Mouse (Mus musculus) liver, postnatal 0 days (tissue): Measurements from ENCODE around the gene Pik3cd. TPM values are rescaled to one million over a fixed set of nuclear protein-coding genes. Genes with fewer than 3 reads are reported as not detected.

Experiments
- ATAC-seq: fragments of 200-750 bp; cut with Nextera tagmentation; 2 replicates; pipeline ENCODE4 v1.8.0; 2017; ENCODE audit warnings: mild to moderate bottlenecking, moderate library complexity
- DNase-seq: peaks from one replicate; pipeline ENCODE4 v3.0.0-alpha.2; 2016
- H3K27ac ChIP-seq: fragments of 300-500 bp; sonication (generic); 2 replicates; pipeline ENCODE4 v1.5.1; 2014; ENCODE audit warnings: antibody characterized with exemption, moderate library complexity, mild to moderate bottlenecking, low read depth
- H3K27me3 ChIP-seq: fragments of 300-500 bp; sonication (generic); 2 replicates; pipeline ENCODE4 v1.6.1; 2014; ENCODE audit warnings: low read length, control low read depth, mixed read lengths; ENCODE audit not compliant: insufficient read depth
- H3K36me3 ChIP-seq: fragments of 300-500 bp; sonication (generic); replicated peaks from 2 replicates; pipeline ENCODE4 v1.6.1; 2014; ENCODE audit warnings: mild to moderate bottlenecking, control low read depth, low read length, moderate library complexity, mixed read lengths; ENCODE audit not compliant: insufficient read depth
- H3K4me1 ChIP-seq: fragments of 300-500 bp; sonication (generic); 2 replicates; pipeline ENCODE4 v1.6.1; 2014; ENCODE audit warnings: antibody characterized with exemption, mild to moderate bottlenecking, control low read depth; ENCODE audit not compliant: insufficient read depth
- H3K4me2 ChIP-seq: fragments of 300-500 bp; sonication (generic); 2 replicates; pipeline ENCODE4 v1.6.1; 2014; ENCODE audit warnings: low read depth, mild to moderate bottlenecking, low read length, moderate library complexity, mixed read lengths
- H3K4me3 ChIP-seq: fragments of 300-500 bp; sonication (generic); 2 replicates; pipeline ENCODE4 v1.5.1; 2014; ENCODE audit warnings: low read depth, low read length
- H3K9ac ChIP-seq: fragments of 300-500 bp; sonication (generic); replicated peaks from 2 replicates; pipeline ENCODE4 v1.6.1; 2014; ENCODE audit warnings: mild to moderate bottlenecking, moderate library complexity
- H3K9me3 ChIP-seq: fragments of 300-500 bp; sonication (generic); 2 replicates; pipeline ENCODE4 v1.6.1; 2016; ENCODE audit warnings: mild to moderate bottlenecking, control low read depth, low read length, mixed read lengths
- CTCF ChIP-seq: sonication (generic); IDR thresholded peaks from 2 replicates; pipeline ENCODE4 v1.5.1; 2016; ENCODE audit warnings: antibody characterized with exemption, low read depth
- EP300 ChIP-seq: IDR thresholded peaks from 2 replicates; pipeline ENCODE4 v1.6.1; 2016; ENCODE audit warnings: antibody characterized with exemption, low read depth, mild to moderate bottlenecking
- WGBS: fragments of 180-500 bp; shearing (Covaris S2); extraction: QIAGEN DNeasy Blood & Tissue Kit; methylation state at CpG from one replicate; pipeline ENCODE4 v1.1.7; 2014; ENCODE audit not compliant: insufficient replicate concordance; 5-methylcytosine and 5-hydroxymethylcytosine counted together
- polyA plus RNA-seq: library from polyadenylated mRNA; unstranded; fragments of >200 nt; fragmentation: Nextera tagmentation; extraction: Ambion mirVana; gene quantifications from 2 replicates; pipeline ENCODE4 v1.2.1, GENCODE M21; 2015

Gene Pik3cd
- polyA plus RNA-seq, 1 experiment from 2014 or later: 7.8 TPM

DNA sequence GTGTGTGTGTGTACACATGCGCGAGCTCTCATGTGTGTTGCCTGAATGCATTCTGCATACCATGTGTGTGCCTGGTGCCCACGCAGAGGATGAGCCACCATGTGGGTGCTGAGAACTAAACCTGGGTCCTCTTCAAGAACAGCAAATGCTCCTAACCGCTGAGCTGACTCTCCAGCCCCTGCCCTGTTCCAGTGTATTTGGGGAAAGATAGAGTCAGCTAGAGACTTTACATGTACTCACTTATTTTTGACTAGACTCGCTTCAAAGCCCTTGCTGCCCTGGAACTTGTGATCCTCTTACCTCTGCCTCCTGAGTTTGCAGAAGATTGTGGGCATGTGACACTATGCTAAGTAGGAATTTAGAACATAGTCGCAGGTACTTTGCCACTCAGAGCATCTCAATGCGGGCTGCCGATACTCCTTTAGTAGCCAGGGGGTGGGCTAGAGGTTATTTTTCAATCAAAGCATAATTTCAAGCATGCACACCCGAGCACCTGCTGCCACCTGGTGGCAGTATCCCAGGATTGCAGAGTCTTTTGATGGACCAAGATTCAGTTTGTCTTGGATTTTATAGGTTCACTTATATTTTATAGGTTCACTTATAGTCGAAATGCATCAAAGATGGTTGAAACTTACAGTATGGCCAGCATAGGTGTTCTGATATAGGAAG, 90.9 kb downstream of the Pik3cd start:
- Histone ChIP-seq H3K27me3 (no peaks in the 10 kb centered on the region), H3K4me3 (no peak overlapping the region), H3K9me3 (0 out of 2 replicates have a peak, but pooled peaks cover 2% of the 10 kb centered on the region), H3K36me3 (no peaks in the 10 kb centered on the region), H3K27ac (no peak overlapping the region), H3K4me2 (no peak overlapping the region), H3K9ac (no peak overlapping the region), H3K4me1 (no peaks in the 10 kb centered on the region)
- DNase-seq: peak; percentile 53
- no peak for ATAC-seq
- peak; percentile 83 for TF ChIP-seq CTCF
- TF ChIP-seq EP300: no peak
- 48% methylated on average over 10 of the region's 10 CpGs for WGBS

DNA sequence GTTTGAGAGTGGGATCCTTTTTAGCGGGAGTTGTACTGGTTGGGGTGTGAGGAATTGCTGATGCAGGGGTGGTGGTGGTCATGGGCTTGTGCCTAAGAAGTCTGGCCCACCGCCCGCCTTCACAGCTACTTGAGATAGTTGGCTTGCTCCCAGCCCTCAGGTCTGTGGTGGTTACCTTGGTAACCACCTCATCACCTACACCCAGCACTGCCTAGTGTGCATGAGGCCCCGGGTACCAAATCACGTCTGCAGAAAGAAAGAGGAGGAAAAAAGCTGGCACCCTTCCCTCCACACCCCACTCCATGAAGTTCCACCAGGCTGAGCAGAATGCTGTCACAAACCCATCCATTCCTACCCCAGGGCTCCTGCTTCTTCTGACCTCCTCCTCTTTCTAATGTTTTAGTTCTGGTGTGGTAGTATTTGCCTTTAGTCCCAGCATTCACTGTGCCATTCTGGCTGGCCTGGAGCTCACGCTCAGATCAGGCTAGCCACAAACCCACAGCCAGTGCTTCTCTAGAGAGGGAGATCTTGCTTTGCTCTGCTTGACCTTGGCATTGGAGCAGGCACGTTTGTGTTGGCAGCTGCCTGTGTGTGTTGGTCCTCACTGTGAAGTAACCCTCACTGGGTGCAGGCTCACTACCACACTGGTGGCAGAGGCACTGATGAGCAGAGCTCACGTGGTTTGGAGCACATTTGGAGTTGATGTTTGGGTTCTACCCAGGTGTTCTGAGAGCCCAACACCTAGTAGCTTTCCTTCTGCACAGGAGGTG, 92.9 kb downstream of the Pik3cd start:
- no peaks in the 10 kb centered on the region for H3K36me3 ChIP-seq
- TF ChIP-seq EP300: no peak
- TF ChIP-seq CTCF: no peak
- no peaks in the 10 kb centered on the region for H3K4me1 ChIP-seq
- no peak overlapping the region for H3K27ac ChIP-seq
- 67% methylated on average over 8 of the region's 8 CpGs for WGBS
- no peak overlapping the region for H3K9ac ChIP-seq
- ATAC-seq: no peak
- no peak for DNase-seq
- H3K4me3 ChIP-seq: no peak overlapping the region
- no peaks in the 10 kb centered on the region for H3K27me3 ChIP-seq
- no peak overlapping the region for H3K4me2 ChIP-seq
- H3K9me3 ChIP-seq: 0 out of 2 replicates have a peak, but pooled peaks cover 2% of the 10 kb centered on the region

GRCm38 (mm10) chr4:149608309-149608638, 94.1 kb downstream of the Pik3cd start:
- no peaks in the 10 kb centered on the region for H3K4me1 ChIP-seq
- H3K9me3 ChIP-seq: no peaks in the 10 kb centered on the region
- no peaks in the 10 kb centered on the region for H3K27me3 ChIP-seq
- no peak for ATAC-seq
- no peaks in the 10 kb centered on the region for H3K36me3 ChIP-seq
- TF ChIP-seq EP300 (no peak), CTCF (no peak)
- WGBS: 85% methylated on average over 6 of the region's 6 CpGs
- no peak for DNase-seq
- H3K4me3 ChIP-seq: no peak overlapping the region
- no peak overlapping the region for H3K9ac ChIP-seq
- H3K27ac ChIP-seq: no peak overlapping the region
- H3K4me2 ChIP-seq: no peak overlapping the region

DNA sequence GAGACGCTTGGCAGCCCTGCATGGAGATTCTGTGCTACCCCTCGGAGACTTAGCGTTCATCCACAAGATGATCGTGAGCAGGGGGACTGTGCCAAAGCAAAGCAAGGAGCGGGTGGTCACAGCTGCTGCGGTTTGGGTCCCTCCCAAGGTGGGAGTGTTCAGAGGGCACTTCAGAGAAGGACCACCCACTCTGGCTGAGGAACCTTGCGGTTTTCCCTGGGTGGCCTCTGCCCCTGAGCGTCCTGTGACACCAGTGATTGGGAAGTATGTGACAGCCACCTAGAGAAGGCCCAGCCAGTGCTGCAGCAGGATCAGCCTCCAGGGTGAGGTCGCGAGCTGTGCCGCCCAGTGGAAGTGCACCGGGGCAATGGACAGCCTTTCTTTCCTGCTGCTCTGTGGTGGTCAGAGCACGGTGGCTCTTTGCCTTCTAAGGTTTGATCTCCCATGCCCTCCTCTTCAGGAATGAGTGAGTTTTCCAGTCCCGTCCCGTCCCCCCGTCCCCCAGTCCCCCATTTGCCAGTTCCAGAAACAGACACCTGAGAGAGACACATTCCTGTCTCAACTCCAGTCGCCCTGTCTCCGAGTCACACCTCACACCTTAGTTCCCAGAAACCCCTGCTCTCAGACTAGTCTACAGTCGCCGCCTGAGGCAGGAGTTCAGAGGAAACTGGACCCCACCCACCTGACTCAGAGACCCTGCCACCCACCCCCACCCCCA, 94.6 kb downstream of the Pik3cd start:
- ATAC-seq (no peak), DNase-seq (no peak)
- no peaks in the 10 kb centered on the region for H3K36me3 ChIP-seq
- TF ChIP-seq EP300: no peak
- no peak for TF ChIP-seq CTCF
- WGBS: 48% methylated on average over 20 of the region's 20 CpGs
- H3K4me2 ChIP-seq: no peak overlapping the region
- H3K9ac ChIP-seq: no peak overlapping the region
- no peak overlapping the region for H3K27ac ChIP-seq
- H3K27me3 ChIP-seq: no peaks in the 10 kb centered on the region
- H3K4me3 ChIP-seq: no peak overlapping the region
- no peaks in the 10 kb centered on the region for H3K4me1 ChIP-seq
- no peaks in the 10 kb centered on the region for H3K9me3 ChIP-seq

DNA sequence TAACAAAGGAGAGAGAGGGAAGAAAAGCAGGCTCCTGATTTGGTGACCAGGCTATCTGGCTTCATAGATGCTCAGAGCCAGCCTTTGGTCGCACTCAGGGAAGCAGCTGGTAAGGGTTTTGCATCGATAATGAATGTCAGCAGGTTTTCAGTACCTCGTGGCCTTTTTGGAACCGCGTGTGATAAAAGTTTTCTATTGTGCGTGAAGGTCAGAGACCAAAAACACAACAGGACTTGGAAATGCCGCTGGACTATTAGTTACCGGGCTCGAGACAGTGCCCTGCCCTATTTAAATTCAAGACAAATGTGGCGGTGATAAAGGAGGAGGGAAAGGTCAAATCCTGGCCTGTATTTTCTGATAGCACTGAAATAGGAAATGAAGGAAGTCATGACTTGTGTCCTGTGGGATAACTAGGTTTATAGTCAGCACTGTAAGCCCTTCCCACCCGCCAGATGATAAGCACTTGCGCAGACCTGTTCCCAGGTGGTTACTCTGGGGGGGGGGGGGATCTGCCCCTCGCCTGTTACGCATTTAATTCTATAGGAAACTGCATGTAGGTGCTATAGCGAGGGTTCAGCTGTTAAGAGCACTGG, 95.5 kb downstream of the Pik3cd start:
- H3K9ac ChIP-seq: no peak overlapping the region
- no peak overlapping the region for H3K4me3 ChIP-seq
- no peak for TF ChIP-seq CTCF
- TF ChIP-seq EP300: no peak
- DNase-seq (no peak), ATAC-seq (no peak)
- H3K27me3 ChIP-seq: no peaks in the 10 kb centered on the region
- no peaks in the 10 kb centered on the region for H3K9me3 ChIP-seq
- H3K27ac ChIP-seq: no peak overlapping the region
- 51% methylated on average over 15 of the region's 15 CpGs for WGBS
- H3K36me3 ChIP-seq: no peaks in the 10 kb centered on the region
- no peak overlapping the region for H3K4me2 ChIP-seq
- no peaks in the 10 kb centered on the region for H3K4me1 ChIP-seq

- Histone ChIP-seq H3K27ac (no peak overlapping the region), H3K9me3 (no peaks in the 10 kb centered on the region), H3K4me2 (no peak overlapping the region), H3K9ac (no peak overlapping the region), H3K4me1 (no peaks in the 10 kb centered on the region), H3K36me3 (no peaks in the 10 kb centered on the region), H3K27me3 (no peaks in the 10 kb centered on the region), H3K4me3 (no peak overlapping the region)
- DNase-seq (no peak), ATAC-seq (no peak)
- TF ChIP-seq CTCF: no peak
- TF ChIP-seq EP300: no peak
- WGBS: 81% methylated on average over 18 of the region's 18 CpGs
These were observed 96.3 kb downstream of the Pik3cd start for GRCm38 (mm10) chr4:149606056-149606455.
